Mouse (Mus musculus) adrenal gland, adult 8-10 months (tissue): ENCODE data around the gene Csnk1g1. TPM values are rescaled to one million over a fixed set of nuclear protein-coding genes. Genes with fewer than 3 reads are reported as not detected.

Source experiments
- DNase-seq: peaks from one replicate; pipeline ENCODE4 v3.0.0; 2022
- total RNA-seq, 4 experiments: library from RNA; stranded (reverse); gene quantifications; 2 replicates each; pipeline ENCODE4 v1.2.4; 2022

Gene Csnk1g1
- total RNA-seq, 4 experiments from 2014 or later: 17.0 to 32.9 (median 26.0) TPM

- DNase-seq: peak; percentile 79
Observed at GRCm38 (mm10) chr9:66069583-66069982, 160.9 kb downstream of the Csnk1g1 start, which contains the start of gene Snx22. Gene Snx22 (minus strand): TSS chr9:66069719.

GRCm38 (mm10) chr9:66070151-66070550 is 161.4 kb downstream of the Csnk1g1 start:
- DNase-seq: no peak

- no peak for DNase-seq
Observed at GRCm38 (mm10) chr9:66072754-66073153, 164.0 kb downstream of the Csnk1g1 start.

- no peak for DNase-seq
Observed at GRCm38 (mm10) chr9:66078072-66078471, 169.3 kb downstream of the Csnk1g1 start.

GRCm38 (mm10) chr9:66078493-66078892 is 169.8 kb downstream of the Csnk1g1 start:
- DNase-seq: no peak

GRCm38 (mm10) chr9:66080804-66081459 is 172.2 kb downstream of the Csnk1g1 start:
- no peak for DNase-seq

- DNase-seq: no peak
Observed at GRCm38 (mm10) chr9:66081999-66082398, 173.3 kb downstream of the Csnk1g1 start.

GRCm38 (mm10) chr9:66084171-66084570 is 175.4 kb downstream of the Csnk1g1 start:
- DNase-seq: no peak

- no peak for DNase-seq
Observed at GRCm38 (mm10) chr9:66087062-66087461, 178.3 kb downstream of the Csnk1g1 start.

GRCm38 (mm10) chr9:66088411-66088810 is 179.7 kb downstream of the Csnk1g1 start:
- peak; percentile 60 for DNase-seq

GRCm38 (mm10) chr9:66090593-66091244 is 182.0 kb downstream of the Csnk1g1 start:
- DNase-seq: no peak

- no peak for DNase-seq
Observed at GRCm38 (mm10) chr9:66091327-66092231, 182.9 kb downstream of the Csnk1g1 start.

GRCm38 (mm10) chr9:66092664-66093063 is 183.9 kb downstream of the Csnk1g1 start:
- no peak for DNase-seq

Other genes starting within 250 kb of the Csnk1g1 start
- gene Oaz2, start 240.9 kb upstream of the Csnk1g1 start, total RNA-seq: 100 to 1,000 TPM; 138 to 203 (median 175) TPM
- gene Zfp609, start 81.4 kb upstream of the Csnk1g1 start, total RNA-seq: 10 to 100 TPM; 23.8 to 33.5 (median 28.4) TPM
- under 1 TPM; 0.61 to 0.97 (median 0.90) TPM for gene Pclaf, start 18.7 kb upstream of the Csnk1g1 start, total RNA-seq
- 10 to 100 TPM; 46.5 to 53.5 (median 48.1) TPM for gene Trip4, start 130 bp upstream of the Csnk1g1 start, total RNA-seq
- 100 to 1,000 TPM; 295 to 314 (median 303) TPM for gene Ppib, start 151.3 kb downstream of the Csnk1g1 start, total RNA-seq
- gene Snx22, start 160.8 kb downstream of the Csnk1g1 start, total RNA-seq: 1 to 10 TPM in 1 of 4 experiments, under 1 TPM in 3; 0.09 to 1.1 (median 0.60) TPM
- gene Snx1, start 217.7 kb downstream of the Csnk1g1 start, total RNA-seq: 100 to 1,000 TPM; 116 to 172 (median 143) TPM
- gene Ciao2a, start 217.7 kb downstream of the Csnk1g1 start, total RNA-seq: 10 to 100 TPM; 63.2 to 79.3 (median 71.1) TPM
- 1 to 10 TPM; 6.2 to 9.0 (median 8.1) TPM for gene Dapk2, start 249.3 kb downstream of the Csnk1g1 start, total RNA-seq